Mouse (Mus musculus): ENCODE results near the gene Hsdl2. TPM values are rescaled to one million over a fixed set of nuclear protein-coding genes. Genes with fewer than 3 reads are reported as not detected.

The Hsdl2 gene
- polyA plus RNA-seq (2012; rRNA removed; ENCODE audit: low replicate concordance): 16.3 and 71.1 TPM in 2 replicates

GRCm38 (mm10) chr4:59581314-59582185 is at the start of gene Hsdl2:
TSS of gene Hsdl2 (plus strand) at chr4:59581563.

GRCm38 (mm10) chr4:59549175-59549976 is 32.0 kb upstream of the Hsdl2 start, which contains the start of gene Ptbp3:
TSS of gene Ptbp3 (minus strand) at chr4:59549364.

GRCm38 (mm10) chr4:59625998-59626910 is 44.9 kb downstream of the Hsdl2 start, which contains the start of gene E130308A19Rik:
TSS of gene E130308A19Rik (plus strand) at chr4:59626211.

Other genes with a start within 250 kb of the Hsdl2 start
- 8.2 and 17.7 TPM in 2 replicates for gene Susd1, start 142.9 kb upstream of the Hsdl2 start, polyA plus RNA-seq (2012; rRNA removed; ENCODE audit: low replicate concordance)
- 43.1 and 58.9 TPM in 2 replicates for gene Ptbp3, start 32.2 kb upstream of the Hsdl2 start, polyA plus RNA-seq (2012; rRNA removed; ENCODE audit: low replicate concordance)
- gene E130308A19Rik, start 44.6 kb downstream of the Hsdl2 start, polyA plus RNA-seq (2012; rRNA removed; ENCODE audit: low replicate concordance): 6.1 and 7.4 TPM in 2 replicates
- gene Inip, start 220.0 kb downstream of the Hsdl2 start, polyA plus RNA-seq (2012; rRNA removed; ENCODE audit: low replicate concordance): 8.4 and 13.4 TPM in 2 replicates
- gene Snx30, start 224.3 kb downstream of the Hsdl2 start, polyA plus RNA-seq (2012; rRNA removed; ENCODE audit: low replicate concordance): 5.2 and 7.0 TPM in 2 replicates